Mouse (Mus musculus) adrenal gland, adult 2 months (tissue): ENCODE measurements at regions not wholly inside any gene's neighbourhood (a gene's known extent, or its start where the extent isn't known, plus 50 kb on each side); places are given as distances from the start of the nearest gene placed in this dataset.
"Not testable (repeated sequence)": the region's sequence is repeated elsewhere in the genome, so short reads cannot be mapped to it uniquely, and the experiment has no call there.

Experiments used
- DNase-seq: peaks from one replicate; pipeline ENCODE4 v3.0.0; 2021

- DNase-seq, result no peak
These were observed 52.2 kb downstream of the Rhob start for GRCm38 (mm10) chr12:8447612-8448011.

DNA sequence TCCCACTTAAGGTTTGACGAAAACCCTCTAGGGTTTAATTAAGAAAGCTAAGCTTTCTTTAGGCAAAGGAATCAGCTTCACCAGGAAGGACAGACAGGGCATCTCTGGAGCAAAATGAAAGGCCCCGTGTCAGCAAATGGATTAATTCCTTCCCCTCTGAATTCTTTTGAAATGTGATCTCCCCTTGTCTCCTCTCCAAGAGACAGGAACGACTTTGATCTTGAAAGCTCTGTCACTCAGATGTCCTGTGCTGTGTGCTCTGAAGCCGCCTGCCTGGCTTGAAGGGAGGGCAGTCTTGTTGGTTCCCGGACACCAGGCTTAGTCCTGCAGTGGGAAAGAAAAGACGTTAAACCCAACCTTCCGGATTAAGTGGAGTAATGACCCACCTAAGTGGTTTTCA lies 52.8 kb downstream of the Rhob start:
- peak; percentile 51 for DNase-seq

DNA sequence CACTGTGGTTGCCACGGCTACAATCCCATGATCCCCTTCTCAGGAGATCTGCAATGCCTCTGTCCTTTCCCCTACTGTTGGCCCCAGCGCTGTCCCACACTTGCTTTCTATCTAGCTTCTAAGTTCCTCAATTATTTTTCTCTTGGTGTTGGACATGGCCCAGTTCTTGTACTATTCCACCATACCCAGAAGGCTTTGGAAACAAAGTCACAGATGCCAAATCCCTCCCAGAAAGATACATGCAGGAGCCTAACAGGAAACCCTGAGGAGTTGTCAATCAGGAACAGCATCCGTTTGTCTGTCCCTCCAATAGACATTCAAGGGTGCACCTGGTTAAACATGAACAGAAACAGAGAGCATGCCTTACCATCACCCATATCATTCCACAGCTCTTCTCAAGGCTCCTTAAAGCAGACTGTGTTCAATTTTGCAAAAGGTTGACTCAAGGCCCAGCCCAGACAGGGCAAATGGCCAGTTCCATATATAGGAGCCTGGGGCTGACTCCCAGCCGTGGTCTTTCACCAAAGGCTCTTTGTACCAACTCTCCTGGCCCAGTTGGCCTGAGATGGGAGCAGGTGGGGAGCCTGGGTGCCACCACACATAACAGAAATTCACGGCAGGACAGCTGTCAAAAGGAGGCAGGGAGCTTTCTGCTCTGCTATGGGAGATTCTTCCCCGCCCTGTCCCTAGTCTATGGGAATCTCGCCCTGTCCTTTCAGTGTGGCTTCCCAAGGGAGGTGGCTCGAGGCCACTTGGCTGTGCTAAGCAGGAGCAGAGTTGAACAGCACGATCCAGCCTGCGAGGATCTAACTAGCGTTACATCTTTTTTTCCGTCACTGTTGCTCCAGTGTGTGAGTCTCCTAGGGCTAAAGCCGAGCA lies 54.6 kb downstream of the Rhob start:
- peak; percentile 51 for DNase-seq

DNA sequence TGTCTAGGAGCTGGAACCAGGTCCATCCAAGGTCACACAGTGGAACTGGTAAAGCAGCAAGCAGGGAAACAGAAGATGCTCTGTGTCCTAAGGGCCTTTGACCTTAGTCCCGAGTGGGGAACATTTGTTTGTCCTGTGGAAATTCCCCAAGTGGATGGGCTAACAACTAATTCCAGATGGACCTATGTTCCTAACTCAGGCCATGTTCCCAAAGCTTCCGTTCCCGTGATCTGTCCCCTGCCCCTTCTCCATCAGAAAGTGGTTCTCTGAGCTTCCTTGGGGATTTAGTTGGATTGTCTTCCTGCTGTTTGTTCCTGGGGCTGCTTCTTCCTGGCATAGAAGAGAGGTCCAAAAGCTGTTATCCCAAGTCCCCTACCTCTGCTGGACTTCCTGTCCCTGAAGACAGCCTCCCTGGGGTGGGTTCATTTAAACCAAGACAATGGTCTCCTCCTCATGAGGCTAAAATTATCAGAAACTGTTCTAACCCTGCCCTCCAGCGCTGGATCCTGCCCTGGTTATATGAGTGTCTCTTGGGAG lies 55.8 kb downstream of the Rhob start:
- DNase-seq, result peak; percentile 52

DNA sequence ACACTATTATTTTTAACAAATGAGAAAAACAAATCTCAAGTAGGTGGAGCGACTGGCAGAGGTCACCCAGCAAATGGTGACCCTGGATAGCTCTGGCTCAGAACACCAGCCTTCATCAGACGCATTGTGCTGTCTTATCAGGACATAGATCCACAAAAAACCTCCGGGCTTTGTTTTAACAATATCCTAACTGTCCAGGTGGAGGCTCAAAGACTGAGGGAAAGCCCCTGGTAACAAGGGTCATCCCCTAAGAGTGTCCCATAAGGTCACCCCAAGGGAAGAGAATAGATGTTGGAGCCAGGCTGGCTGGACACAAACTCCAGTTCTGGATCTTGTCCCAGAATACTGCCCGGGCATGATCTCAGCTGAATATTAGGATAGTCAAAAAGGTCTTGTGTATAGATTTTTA lies 56.6 kb downstream of the Rhob start:
- peak; percentile 76 for DNase-seq

GRCm38 (mm10) chr12:8441275-8441674 lies 58.5 kb downstream of the Rhob start:
- DNase-seq, result no peak

- no peak for DNase-seq
These were observed 59.4 kb downstream of the Rhob start for GRCm38 (mm10) chr12:8440373-8440772.

GRCm38 (mm10) chr12:8439957-8440356 lies 59.9 kb downstream of the Rhob start:
- no peak for DNase-seq

DNA sequence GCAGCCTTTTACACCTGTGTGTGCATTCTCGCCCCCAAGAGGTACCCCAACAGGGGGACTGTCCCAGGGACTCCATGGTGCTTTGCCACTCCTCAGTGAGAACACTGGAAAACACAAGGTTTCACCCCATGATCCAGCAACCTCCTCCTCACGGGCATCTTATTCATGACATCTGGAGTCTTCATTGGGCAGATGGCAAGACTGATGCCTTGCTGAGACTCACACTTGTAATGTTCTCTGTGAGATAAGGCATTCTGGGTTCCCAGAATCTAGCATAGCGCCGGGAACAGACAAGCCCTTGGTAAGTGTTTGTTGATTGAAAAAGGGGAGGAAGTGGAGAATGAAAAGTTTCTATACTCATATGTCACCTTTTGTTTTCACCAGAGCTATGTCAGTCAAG lies 60.3 kb downstream of the Rhob start:
- DNase-seq, result no peak

- DNase-seq, result peak; percentile 48
These were observed 61.2 kb downstream of the Rhob start for GRCm38 (mm10) chr12:8438638-8439037.

GRCm38 (mm10) chr12:8436976-8437580 lies 62.7 kb downstream of the Rhob start:
- no peak for DNase-seq

- DNase-seq, result no peak
These were observed 63.3 kb downstream of the Rhob start for GRCm38 (mm10) chr12:8436553-8436952.

DNA sequence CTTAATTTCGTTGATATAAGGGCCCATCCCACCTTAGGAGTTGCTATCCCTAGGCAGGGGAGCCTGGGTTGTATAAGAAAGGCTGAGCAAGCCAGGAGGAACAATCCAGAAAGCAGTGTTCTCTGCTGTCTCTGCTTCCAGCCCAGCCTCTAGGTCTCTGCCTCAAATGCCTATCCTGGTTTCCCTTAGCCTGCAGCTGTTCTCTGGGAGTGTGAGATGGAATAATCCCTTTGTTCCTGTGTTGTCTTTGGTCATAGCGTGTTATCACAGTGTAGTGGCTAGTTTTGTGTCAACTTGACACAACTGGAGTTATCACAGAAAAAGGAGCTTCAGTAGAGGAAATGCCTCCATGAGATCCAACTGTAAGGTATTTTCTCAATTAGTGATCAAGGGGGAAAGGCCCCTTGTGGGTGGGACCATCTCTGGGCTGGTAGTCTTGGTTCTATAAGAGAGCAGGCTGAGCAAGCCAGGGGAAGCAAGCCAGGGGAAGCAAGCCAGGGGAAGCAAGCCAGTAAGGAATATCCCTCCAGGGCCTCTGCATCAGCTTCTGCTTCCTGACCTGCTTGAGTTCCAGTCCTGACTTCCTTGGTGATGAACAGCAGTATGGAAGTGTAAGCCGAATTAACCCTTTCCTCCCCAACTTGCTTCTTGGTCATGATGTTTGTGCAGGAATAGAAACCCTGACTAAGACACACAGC lies 64.0 kb downstream of the Rhob start:
- DNase-seq, result not testable (repeated sequence)

DNA sequence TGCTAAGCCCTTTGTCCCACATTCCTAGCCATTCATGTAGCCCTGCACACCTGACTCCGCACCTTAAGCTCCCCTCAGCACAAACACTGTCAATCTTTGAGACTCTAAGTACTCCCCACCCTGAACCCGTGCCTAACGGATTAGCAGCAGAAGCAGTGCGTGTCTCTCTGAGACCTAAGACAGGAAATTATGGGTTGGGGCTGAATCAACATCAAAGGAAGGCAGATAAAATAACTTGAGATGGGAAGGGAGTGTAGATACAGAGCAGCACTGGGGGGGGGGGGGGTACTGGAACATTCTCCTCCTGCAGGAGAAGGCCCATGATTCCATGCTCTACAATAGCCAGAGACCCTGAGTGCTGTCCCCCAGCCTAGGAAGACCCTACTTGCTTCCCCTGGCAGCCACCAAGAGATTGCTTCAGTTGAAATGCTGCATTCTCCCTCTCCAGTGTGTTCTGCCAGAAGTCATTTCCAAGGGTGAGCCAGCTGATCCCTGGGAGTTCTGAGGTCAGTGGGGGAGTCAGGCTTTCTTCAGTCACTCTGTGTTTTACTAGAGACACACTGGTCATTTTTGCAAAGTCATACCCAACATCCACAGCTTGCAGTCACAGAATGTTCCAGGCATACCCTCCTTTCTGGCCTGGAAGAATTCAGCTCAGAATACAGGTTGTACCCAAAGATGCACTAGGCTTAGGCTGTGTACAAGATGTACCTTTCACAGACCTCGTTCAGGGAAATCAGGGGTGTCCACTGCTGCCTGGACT lies 71.4 kb downstream of the Rhob start:
- DNase-seq, result peak; percentile 19

DNA sequence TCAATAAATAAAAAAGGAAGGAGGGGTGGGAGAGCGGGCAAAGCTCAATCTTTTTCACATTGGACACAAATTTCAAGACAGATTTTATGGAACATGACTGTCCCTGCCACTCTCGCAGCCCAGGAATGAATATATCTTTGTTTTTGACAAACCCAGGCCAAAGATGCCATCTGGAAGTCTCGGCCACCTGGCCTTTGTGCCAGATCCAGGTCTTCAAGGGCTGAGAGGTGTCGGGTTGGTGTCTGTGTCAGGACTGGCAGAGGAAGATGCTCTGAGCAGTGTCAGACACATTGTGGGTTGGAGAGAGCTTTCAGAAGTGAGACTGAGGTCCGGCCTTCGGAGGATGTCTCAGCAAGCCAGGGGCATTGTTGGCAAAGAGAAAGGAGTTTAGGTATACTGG lies 75.3 kb downstream of the Rhob start:
- DNase-seq, result no peak

DNA sequence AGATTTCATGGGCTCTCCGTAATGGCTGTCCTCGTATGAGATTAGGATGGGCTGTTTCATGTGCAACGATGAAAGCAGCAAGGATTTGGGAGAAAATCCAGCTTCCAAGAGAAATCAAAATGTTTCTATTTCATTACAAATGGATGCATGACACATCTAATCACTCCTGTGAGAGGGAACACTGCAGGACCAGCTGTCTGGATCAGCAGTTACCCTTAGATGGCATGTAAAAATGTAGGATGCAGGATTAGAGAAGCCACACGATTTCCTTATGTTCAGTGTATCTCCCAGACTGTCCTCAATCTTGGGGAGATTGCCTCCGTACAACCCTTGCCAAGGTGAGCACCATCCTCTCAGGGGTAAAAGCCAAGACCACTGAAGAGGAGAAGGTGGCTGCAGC lies 77.1 kb downstream of the Rhob start:
- no peak for DNase-seq

DNA sequence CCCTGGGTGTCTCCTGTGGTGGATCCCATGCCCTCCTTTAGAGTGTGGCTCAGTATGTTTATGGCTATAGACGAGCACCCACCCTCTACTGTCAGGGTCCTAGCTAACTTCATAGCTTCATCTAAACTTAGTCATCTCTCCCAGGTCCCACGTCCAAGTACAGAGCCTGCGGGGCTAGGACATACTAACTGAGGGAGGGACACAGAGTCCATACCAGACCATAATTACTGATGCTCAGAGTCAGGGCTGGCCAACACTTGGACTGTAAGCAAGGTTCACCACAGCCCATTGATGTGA lies 78.6 kb downstream of the Rhob start:
- DNase-seq, result no peak

DNA sequence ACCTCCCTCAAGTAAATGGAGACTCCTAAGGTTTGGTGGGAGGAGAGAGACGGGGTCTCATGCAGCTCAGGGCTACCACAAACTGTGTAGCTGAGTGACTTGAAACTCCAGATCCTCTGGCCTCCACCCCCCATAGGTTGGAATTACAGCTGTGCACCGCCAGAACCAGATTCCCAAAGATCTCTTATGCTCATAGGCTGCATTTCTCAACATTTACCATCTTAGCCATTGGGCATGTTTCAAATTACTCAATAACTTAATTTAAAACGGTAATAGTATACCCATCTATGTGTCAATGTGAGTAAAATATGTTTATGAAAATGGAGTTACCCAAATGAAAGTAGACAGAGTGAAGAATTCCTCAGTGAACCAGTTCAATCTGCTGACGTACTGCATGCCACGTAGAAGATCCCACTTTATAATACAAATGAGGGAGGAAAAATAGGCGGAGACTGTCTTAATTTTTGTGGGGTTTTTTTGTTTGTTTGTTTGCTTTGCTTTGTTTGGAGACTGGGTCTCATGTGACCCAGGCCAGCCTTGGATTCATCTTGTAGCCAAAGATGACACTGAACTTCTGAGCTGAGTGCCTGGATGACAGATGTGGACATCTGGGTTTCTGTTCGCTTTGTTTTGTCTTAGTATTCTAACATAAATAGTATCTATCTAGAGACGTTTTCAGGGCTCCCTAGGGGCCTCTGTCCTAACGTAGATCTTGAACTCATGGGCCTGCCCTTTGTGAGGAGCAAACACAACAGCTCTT lies 79.1 kb downstream of the Rhob start:
- no peak for DNase-seq

DNA sequence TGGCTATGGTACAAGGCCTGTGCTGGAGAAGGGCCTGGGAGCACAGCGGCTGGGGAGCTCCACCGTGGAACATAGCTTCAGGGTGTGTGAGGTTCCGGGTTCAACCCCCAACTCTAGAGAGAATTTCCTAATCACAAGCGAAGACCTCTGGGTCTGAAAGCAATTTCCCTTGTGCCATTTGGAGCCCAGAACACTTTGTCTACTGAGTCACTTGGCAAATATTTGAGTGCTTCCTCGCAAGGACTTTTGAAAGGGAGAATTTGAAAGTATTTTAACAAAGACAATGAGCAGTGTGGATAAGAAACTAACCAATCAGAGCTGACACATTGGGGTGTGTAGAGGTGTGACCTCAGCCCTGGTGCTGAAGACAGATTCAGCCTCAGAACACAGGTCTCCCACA lies 80.9 kb downstream of the Rhob start:
- peak; percentile 38 for DNase-seq

DNA sequence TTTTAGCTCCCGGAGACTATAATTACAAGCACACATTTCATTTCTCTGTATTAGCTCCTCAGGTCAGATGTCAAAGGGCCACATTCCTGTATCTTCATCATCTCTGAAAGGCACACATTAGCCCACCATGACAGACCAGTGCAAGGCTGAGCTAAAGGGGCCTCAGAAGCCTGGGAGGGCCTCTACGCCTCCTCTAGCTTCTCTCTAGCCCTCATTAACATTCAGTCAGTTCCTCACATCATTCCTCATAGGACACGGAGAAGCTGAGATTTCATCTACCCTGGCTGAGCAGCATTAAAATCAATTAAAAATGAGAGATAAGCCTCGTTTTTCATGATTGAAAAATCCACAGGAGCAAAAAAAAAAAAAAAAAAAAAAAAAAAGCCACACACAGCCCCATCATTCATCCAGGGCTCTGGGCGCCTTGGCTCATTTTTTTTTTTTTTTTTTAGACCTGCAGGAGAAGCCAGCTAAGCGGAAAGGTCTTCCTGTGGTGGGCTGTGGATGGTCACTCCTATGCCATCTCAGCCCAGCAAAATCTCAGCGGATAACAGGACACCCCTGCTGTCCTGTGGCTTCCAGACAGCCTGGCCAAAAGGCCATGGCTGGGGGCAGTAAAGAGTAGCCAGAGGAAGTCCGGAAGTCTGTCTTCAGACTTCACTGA lies 82.5 kb downstream of the Rhob start:
- no peak for DNase-seq

- no peak for DNase-seq
These were observed 87.7 kb downstream of the Rhob start for GRCm38 (mm10) chr12:8412125-8412524.
